Mouse (Mus musculus) MEL (cell line): ENCODE data around the gene Nt5c3b.

Experiments
- CTCF ChIP-seq, 3 experiments: IDR thresholded peaks in 2 of 3; conservative IDR thresholded peaks in 1 of 3; 2 replicates each; pipeline ENCODE4 v1.5.1; 2011 to 2012; ENCODE audit warnings: low read length in 3 of 3, low read depth in 2 of 3, mild to moderate bottlenecking in 2 of 3, improper control_type of control experiment in 1 of 3, inconsistent platforms in 1 of 3, mixed read lengths in 1 of 3, moderate library complexity in 1 of 3; ENCODE audit not compliant: control insufficient read depth in 1 of 3, insufficient read depth in 1 of 3, poor library complexity in 1 of 3, severe bottlenecking in 1 of 3
- ELF1 ChIP-seq: IDR thresholded peaks from 2 replicates; pipeline ENCODE4 v1.6.1; 2014; ENCODE audit warnings: low read depth, mild to moderate bottlenecking, inconsistent platforms, low read length, improper control_type of control experiment, moderate library complexity
- EP300 ChIP-seq, 2 experiments: IDR thresholded peaks; 2 replicates each; pipeline ENCODE4 v1.6.1; 2011; ENCODE audit warnings: improper control_type of control experiment in 2 of 2, low read length in 2 of 2, low read depth in 1 of 2, mild to moderate bottlenecking in 1 of 2
- KAT2A ChIP-seq: conservative IDR thresholded peaks from 2 replicates; pipeline ENCODE4 v1.6.1; 2012; ENCODE audit warnings: low read depth, low read length, improper control_type of control experiment, inconsistent platforms
- MAFK ChIP-seq: IDR thresholded peaks from 2 replicates; pipeline ENCODE4 v1.6.1; 2011; ENCODE audit warnings: low read depth, mild to moderate bottlenecking, low read length, improper control_type of control experiment, borderline replicate concordance
- MEF2A ChIP-seq: IDR thresholded peaks from 2 replicates; pipeline ENCODE4 v1.6.1; 2014; ENCODE audit warnings: low read depth, mild to moderate bottlenecking, inconsistent platforms, low read length, improper control_type of control experiment; ENCODE audit not compliant: poor library complexity, insufficient replicate concordance, severe bottlenecking; ENCODE audit errors: extremely low read depth
- UBTF ChIP-seq: IDR thresholded peaks from 2 replicates; pipeline ENCODE4 v1.6.1; 2012; ENCODE audit warnings: low read depth, mild to moderate bottlenecking, inconsistent platforms, low read length, improper control_type of control experiment, moderate library complexity, borderline replicate concordance; ENCODE audit not compliant: insufficient read depth
- ZC3H11A ChIP-seq: IDR thresholded peaks from 2 replicates; pipeline ENCODE4 v1.6.1; 2012; ENCODE audit warnings: low read depth, mild to moderate bottlenecking, inconsistent platforms, low read length, improper control_type of control experiment
- ZKSCAN1 ChIP-seq: IDR thresholded peaks from 2 replicates; pipeline ENCODE4 v1.6.1; 2012; ENCODE audit warnings: low read depth, mild to moderate bottlenecking, inconsistent platforms, low read length, improper control_type of control experiment, moderate library complexity

DNA sequence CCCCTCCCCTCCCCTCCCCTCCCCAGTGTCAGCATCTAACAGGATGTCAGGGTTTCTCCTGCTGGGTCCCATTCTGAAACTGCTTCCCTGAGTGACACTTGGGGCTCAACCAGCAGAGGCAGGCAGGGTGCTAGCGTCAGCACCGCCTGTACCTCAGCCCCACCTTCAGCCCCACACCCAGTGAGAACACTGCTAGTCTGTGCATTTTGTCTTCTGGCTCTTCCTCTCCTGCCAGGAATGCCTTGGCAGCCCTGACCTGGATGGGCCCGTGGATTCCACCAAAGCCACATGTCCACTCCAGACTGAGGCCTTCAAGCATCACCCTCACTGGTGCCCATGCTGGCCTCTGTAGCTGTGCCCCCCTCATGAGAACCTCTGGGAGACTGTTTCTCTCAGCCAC is 31.9 kb downstream of the Nt5c3b start:
- TF ChIP-seq CTCF (IDR thresholded peaks at IDR 0.05 in 2 of 3, conservative IDR thresholded peaks at IDR 0.05 in 1 of 3; ENCODE audit: control insufficient read depth in 1 of 3, insufficient read depth in 1 of 3, low read depth in 2 of 3, low read length in 3 of 3, poor library complexity in 1 of 3, severe bottlenecking in 1 of 3) = no peak
- TF ChIP-seq ZKSCAN1 = no peak
- no peak for TF ChIP-seq MAFK
- no peak for TF ChIP-seq EP300 (IDR thresholded peaks at IDR 0.05; ENCODE audit: low read depth in 1 of 2, low read length in 2 of 2)
- no peak for TF ChIP-seq ZC3H11A
- no peak for TF ChIP-seq ELF1
- no peak for TF ChIP-seq MEF2A
- TF ChIP-seq UBTF = no peak
- no peak for TF ChIP-seq KAT2A
